Mouse (Mus musculus) intestine, embryonic 16.5 days (tissue): ENCODE data around the gene Pold4. TPM values are rescaled to one million over a fixed set of nuclear protein-coding genes. Genes with fewer than 3 reads are reported as not detected.

ENCODE experiments used
- ATAC-seq: fragments of 200-750 bp; cut with Nextera tagmentation; 2 replicates; pipeline ENCODE4 v1.8.0; 2017; ENCODE audit warnings: moderate TSS enrichment, moderate library complexity
- H3K27ac ChIP-seq: fragments of 300-500 bp; sonication (generic); 2 replicates; pipeline ENCODE4 v1.5.1; 2014; ENCODE audit warnings: mild to moderate bottlenecking, low read length
- H3K27me3 ChIP-seq: fragments of 300-500 bp; sonication (generic); replicated peaks from 2 replicates; pipeline ENCODE4 v1.6.1; 2014; ENCODE audit warnings: low read length, control low read depth, mixed read lengths; ENCODE audit not compliant: control insufficient read depth, insufficient read depth
- H3K36me3 ChIP-seq: fragments of 300-500 bp; sonication (generic); 2 replicates; pipeline ENCODE4 v1.6.1; 2014; ENCODE audit warnings: low read length, control low read depth; ENCODE audit not compliant: control insufficient read depth, insufficient read depth
- H3K4me1 ChIP-seq: fragments of 300-500 bp; sonication (generic); 2 replicates; pipeline ENCODE4 v1.6.1; 2014; ENCODE audit warnings: low read length, control low read depth, mixed read lengths; ENCODE audit not compliant: control insufficient read depth, insufficient read depth
- H3K4me2 ChIP-seq: fragments of 300-500 bp; sonication (generic); 2 replicates; pipeline ENCODE4 v1.6.1; 2014; ENCODE audit warnings: low read depth, low read length, control low read depth
- H3K4me3 ChIP-seq: fragments of 300-500 bp; sonication (generic); 2 replicates; pipeline ENCODE4 v1.5.1; 2014; ENCODE audit warnings: mild to moderate bottlenecking, low read length
- H3K9ac ChIP-seq: fragments of 300-500 bp; sonication (generic); 2 replicates; pipeline ENCODE4 v1.6.1; 2014; ENCODE audit warnings: low read depth, low read length
- H3K9me3 ChIP-seq: fragments of 300-500 bp; sonication (generic); 2 replicates; pipeline ENCODE4 v1.6.1; 2016; ENCODE audit warnings: low read length, control low read depth; ENCODE audit not compliant: control insufficient read depth
- WGBS: fragments of 180-500 bp; shearing (Covaris S2); extraction: QIAGEN DNeasy Blood & Tissue Kit; methylation state at CpG from one replicate; pipeline ENCODE4 v1.1.7; 2014; 5-methylcytosine and 5-hydroxymethylcytosine counted together
- polyA plus RNA-seq: library from polyadenylated mRNA; unstranded; fragments of >200 nt; fragmentation: Nextera tagmentation; extraction: Ambion mirVana; gene quantifications from 2 replicates; pipeline ENCODE4 v1.2.1, GENCODE M21; 2015

Pold4 gene
- polyA plus RNA-seq, 1 experiment from 2014 or later = 46.7 TPM

DNA sequence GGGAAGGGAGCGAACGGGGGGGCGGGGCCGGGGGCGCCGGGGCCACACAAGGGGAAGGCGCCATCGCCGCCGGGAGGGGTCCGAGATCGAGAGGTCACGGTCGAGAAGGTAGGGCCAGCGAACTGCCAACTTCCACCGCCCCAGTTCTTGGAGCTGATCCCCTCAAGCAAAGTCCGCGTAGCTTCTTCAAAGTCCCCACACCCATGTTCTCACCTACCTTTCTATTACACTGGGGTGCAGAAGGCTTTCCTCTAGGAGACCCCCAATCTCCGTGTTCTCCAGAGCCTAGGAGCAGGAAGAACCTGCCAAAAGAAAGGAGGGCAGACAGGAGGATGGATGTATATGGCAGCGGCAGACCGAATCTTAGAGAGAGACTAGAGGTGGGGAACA lies 16.3 kb upstream of the Pold4 start:
- Histone ChIP-seq H3K27me3 (no peaks in the 10 kb centered on the region), H3K4me1 (peaks cover 63% of the 10 kb centered on the region), H3K36me3 (no peaks in the 10 kb centered on the region), H3K27ac (peak overlapping the region; percentile 96), H3K4me3 (peak overlapping the region; percentile 87), H3K9ac (peak overlapping the region; percentile 98), H3K4me2 (peak overlapping the region; percentile 96), H3K9me3 (no peaks in the 10 kb centered on the region)
- no peak for ATAC-seq
- 4% methylated on average over 19 of the region's 21 CpGs for WGBS

- Histone ChIP-seq H3K4me1 (peaks cover 70% of the 10 kb centered on the region), H3K9ac (peak overlapping the region; percentile 48), H3K9me3 (no peaks in the 10 kb centered on the region), H3K4me3 (peak overlapping the region; percentile 87), H3K27ac (peak overlapping the region; percentile 62), H3K36me3 (no peaks in the 10 kb centered on the region), H3K4me2 (peak overlapping the region; percentile 96), H3K27me3 (no peaks in the 10 kb centered on the region)
- 13% methylated on average over 14 of the region's 14 CpGs for WGBS
- no peak for ATAC-seq
These were observed 15.5 kb upstream of the Pold4 start for GRCm38 (mm10) chr19:4216041-4216685.

DNA sequence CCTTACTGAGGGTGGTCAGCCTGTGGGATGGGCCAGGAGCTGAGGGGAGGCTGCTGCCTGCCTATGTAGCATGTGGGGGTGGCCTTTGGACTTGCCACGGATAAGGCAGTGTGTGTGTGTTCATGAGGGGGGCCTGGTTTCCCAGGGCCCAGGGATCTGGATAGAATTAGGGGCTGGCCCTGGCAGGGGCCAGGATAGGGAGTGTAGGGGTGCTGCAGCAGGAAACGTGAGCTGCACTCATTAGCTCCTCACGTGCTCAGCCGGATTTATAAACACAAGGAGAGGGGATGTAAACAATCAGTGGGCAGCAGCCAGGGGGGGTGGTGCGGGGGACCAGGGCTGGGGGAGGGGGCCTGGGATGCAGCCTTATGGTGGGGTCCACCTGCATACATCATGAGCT lies 14.6 kb upstream of the Pold4 start:
- Histone ChIP-seq H3K27ac (peak overlapping the region; percentile 62), H3K9ac (peak overlapping the region; percentile 48), H3K4me1 (peaks cover 80% of the 10 kb centered on the region), H3K4me3 (peak overlapping the region; percentile 87), H3K9me3 (no peaks in the 10 kb centered on the region), H3K36me3 (no peaks in the 10 kb centered on the region), H3K27me3 (no peaks in the 10 kb centered on the region), H3K4me2 (peak overlapping the region; percentile 96; the same call in 1 of the 2 replicates)
- 15% methylated on average over 5 of the region's 5 CpGs for WGBS
- ATAC-seq = peak; percentile 30

- no peak for ATAC-seq
- Histone ChIP-seq H3K4me1 (peaks cover 80% of the 10 kb centered on the region), H3K36me3 (no peaks in the 10 kb centered on the region), H3K4me2 (peak overlapping the region; percentile 96; the same call in 1 of the 2 replicates), H3K4me3 (no peak overlapping the region), H3K27ac (peak overlapping the region; percentile 62), H3K27me3 (no peaks in the 10 kb centered on the region), H3K9me3 (no peaks in the 10 kb centered on the region), H3K9ac (no peak overlapping the region)
- WGBS = 35% methylated on average over 3 of the region's 3 CpGs
These were observed 13.8 kb upstream of the Pold4 start for GRCm38 (mm10) chr19:4217855-4218254.

DNA sequence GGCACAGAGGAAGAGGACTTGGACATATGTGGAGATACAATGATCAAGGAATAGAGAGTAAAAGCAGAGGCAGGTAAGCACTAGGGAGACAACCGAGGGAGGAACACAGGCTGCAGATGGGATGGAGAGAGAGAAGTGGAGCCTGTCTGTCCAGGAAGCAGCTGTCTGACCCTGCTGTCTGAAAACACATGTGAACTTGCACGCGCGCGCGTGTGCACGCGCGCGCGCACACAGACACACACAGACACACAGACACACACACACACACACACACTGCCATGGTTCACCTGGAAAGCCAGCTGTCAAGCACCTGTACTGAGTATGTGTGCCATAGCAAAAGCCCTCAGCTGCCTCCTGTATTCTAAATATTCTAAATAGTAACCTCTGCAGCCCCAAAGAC lies 13.4 kb upstream of the Pold4 start:
- no peak overlapping the region for H3K4me3 ChIP-seq
- no peaks in the 10 kb centered on the region for H3K36me3 ChIP-seq
- H3K4me2 ChIP-seq = no peak overlapping the region
- H3K9ac ChIP-seq = no peak overlapping the region
- ATAC-seq = no peak
- H3K27me3 ChIP-seq = no peaks in the 10 kb centered on the region
- H3K27ac ChIP-seq = peak overlapping the region; percentile 62
- WGBS = 72% methylated on average over 11 of the region's 11 CpGs
- H3K9me3 ChIP-seq = no peaks in the 10 kb centered on the region
- peaks cover 79% of the 10 kb centered on the region for H3K4me1 ChIP-seq

DNA sequence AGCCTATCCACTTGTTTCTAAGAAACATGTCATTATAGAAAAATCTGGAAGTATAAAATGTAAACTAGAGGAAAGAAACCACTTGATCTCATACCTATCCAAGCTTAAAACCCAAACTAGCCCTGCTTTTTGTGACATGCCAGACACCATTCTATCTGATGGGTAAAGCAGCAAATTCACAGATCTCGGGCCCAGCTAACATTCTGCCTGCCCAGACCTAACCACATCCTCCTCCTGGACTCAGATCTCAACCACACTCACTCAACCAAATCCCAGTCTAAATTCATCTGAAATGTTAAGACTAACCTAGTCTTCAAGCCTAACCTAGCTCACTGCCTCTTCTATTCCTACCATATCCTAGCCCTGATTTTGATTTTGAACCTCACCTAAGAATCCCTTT lies 12.9 kb upstream of the Pold4 start:
- peaks cover 74% of the 10 kb centered on the region for H3K4me1 ChIP-seq
- no peaks in the 10 kb centered on the region for H3K9me3 ChIP-seq
- H3K9ac ChIP-seq = no peak overlapping the region
- WGBS = 93% methylated on average over 1 of the region's 1 CpGs
- H3K27me3 ChIP-seq = no peaks in the 10 kb centered on the region
- no peaks in the 10 kb centered on the region for H3K36me3 ChIP-seq
- ATAC-seq = no peak
- H3K4me3 ChIP-seq = no peak overlapping the region
- H3K4me2 ChIP-seq = no peak overlapping the region
- no peak overlapping the region for H3K27ac ChIP-seq

- WGBS = 79% methylated on average over 6 of the region's 6 CpGs
- ATAC-seq = no peak
- Histone ChIP-seq H3K9me3 (no peaks in the 10 kb centered on the region), H3K27ac (peak overlapping the region; percentile 79), H3K9ac (peak overlapping the region; percentile 53), H3K27me3 (no peaks in the 10 kb centered on the region), H3K4me2 (peak overlapping the region; percentile 54; the same call in 1 of the 2 replicates), H3K4me1 (peaks cover 71% of the 10 kb centered on the region), H3K36me3 (no peaks in the 10 kb centered on the region), H3K4me3 (no peak overlapping the region)
These were observed 11.8 kb upstream of the Pold4 start for GRCm38 (mm10) chr19:4219943-4220342.

- Histone ChIP-seq H3K9ac (peak overlapping the region; percentile 53), H3K9me3 (no peaks in the 10 kb centered on the region), H3K4me1 (peaks cover 69% of the 10 kb centered on the region), H3K36me3 (no peaks in the 10 kb centered on the region), H3K4me2 (peak overlapping the region; percentile 54), H3K4me3 (peak overlapping the region; percentile 33), H3K27ac (peak overlapping the region; percentile 79), H3K27me3 (no peaks in the 10 kb centered on the region)
- WGBS = 20% methylated on average over 4 of the region's 4 CpGs
- peak; percentile 45 for ATAC-seq
These were observed 11.3 kb upstream of the Pold4 start for GRCm38 (mm10) chr19:4220416-4220815.

- peak; percentile 82 for ATAC-seq
- Histone ChIP-seq H3K9ac (peak overlapping the region; percentile 53), H3K27ac (peak overlapping the region; percentile 79), H3K9me3 (no peaks in the 10 kb centered on the region), H3K36me3 (no peaks in the 10 kb centered on the region), H3K4me1 (peaks cover 66% of the 10 kb centered on the region), H3K4me2 (peak overlapping the region; percentile 54), H3K4me3 (peak overlapping the region; percentile 33), H3K27me3 (no peaks in the 10 kb centered on the region)
- WGBS = 28% methylated on average over 14 of the region's 14 CpGs
These were observed 10.5 kb upstream of the Pold4 start for GRCm38 (mm10) chr19:4220957-4221743.
